Mouse (Mus musculus): ENCODE measurements around the gene Mtap.

GRCm38 (mm10) chr4:89162496-89162895 lies 25.6 kb downstream of the Mtap start:
- TF ChIP-seq FOSL1 (IDR thresholded peaks at IDR 0.05; ENCODE audit: insufficient read depth, low read length, poor library complexity, severe bottlenecking) (no peak), CTCF (IDR thresholded peaks at IDR 0.05; ENCODE audit: control insufficient read depth, insufficient read depth, insufficient read length) (no peak)

All from C2C12 (cell line).